Mouse (Mus musculus) regulatory T cell (primary cell): ENCODE results near the gene Ccdc146.

ENCODE experiments used
- in situ Hi-C: fragments of 300-600 bp; cut with MboI, MseI; formaldehyde crosslinking; loops from one replicate; pipeline ENCODE4 v1.15.1; 2025; ENCODE audit warnings: high pct_unique_total_duplicates

Gene Ccdc146

GRCm38 (mm10) chr5:21265049-21265448, 159.4 kb downstream of the Ccdc146 start:
- in situ Hi-C loops: loop anchor here (5.0 kb wide), 2 partner anchors 322 to 372 kb away; no protein-coding TSS in a partner anchor

- in situ Hi-C loops: loop anchor here (5.0 kb wide), 2 partner anchors 323 to 373 kb away; no protein-coding TSS in a partner anchor
Observed at GRCm38 (mm10) chr5:21264352-21265021, 160.0 kb downstream of the Ccdc146 start.

- in situ Hi-C loops: no loop called here
Observed at GRCm38 (mm10) chr5:21263202-21264055, 161.0 kb downstream of the Ccdc146 start.

GRCm38 (mm10) chr5:21261202-21261844, 163.2 kb downstream of the Ccdc146 start:
- in situ Hi-C loops: no loop called here

- in situ Hi-C loops: no loop called here
Observed at GRCm38 (mm10) chr5:21260746-21261145, 163.7 kb downstream of the Ccdc146 start.

GRCm38 (mm10) chr5:21257806-21258205, 166.7 kb downstream of the Ccdc146 start:
- in situ Hi-C loops: no loop called here

- in situ Hi-C loops: no loop called here
Observed at GRCm38 (mm10) chr5:21257126-21257525, 167.4 kb downstream of the Ccdc146 start.

GRCm38 (mm10) chr5:21255551-21256132, 168.8 kb downstream of the Ccdc146 start:
- in situ Hi-C loops: no loop called here

GRCm38 (mm10) chr5:21254731-21255525, 169.5 kb downstream of the Ccdc146 start:
- in situ Hi-C loops: loop anchor here (5.0 kb wide), 1 partner anchor 198 kb away; the partner anchor contains the start of gene Ptpn12

- in situ Hi-C loops: no loop called here
Observed at GRCm38 (mm10) chr5:21248834-21249233, 175.6 kb downstream of the Ccdc146 start.

GRCm38 (mm10) chr5:21247916-21248315, 176.6 kb downstream of the Ccdc146 start:
- in situ Hi-C loops: no loop called here

GRCm38 (mm10) chr5:21246794-21247193, 177.7 kb downstream of the Ccdc146 start:
- in situ Hi-C loops: no loop called here

GRCm38 (mm10) chr5:21245241-21245640, 179.2 kb downstream of the Ccdc146 start:
- in situ Hi-C loops: no loop called here

GRCm38 (mm10) chr5:21244575-21244974, 179.9 kb downstream of the Ccdc146 start:
- in situ Hi-C loops: no loop called here
